Mouse (Mus musculus) spleen, adult 2 months (tissue): ENCODE data around the gene Gm45234.

Experiments
- CTCF ChIP-seq: fragments of 200-500 bp; IDR thresholded peaks from 2 replicates; pipeline ENCODE4 v1.5.1; 2011; ENCODE audit warnings: mild to moderate bottlenecking, inconsistent platforms; ENCODE audit not compliant: insufficient read depth, insufficient read length, insufficient replicate concordance; ENCODE audit errors: extremely low read depth
- POLR2A ChIP-seq: fragments of 200-500 bp; IDR thresholded peaks from 2 replicates; pipeline ENCODE4 v1.6.1; 2011; ENCODE audit warnings: low read depth, low read length, inconsistent platforms

- TF ChIP-seq CTCF = no peak
- TF ChIP-seq POLR2A = no peak
These were observed 31.9 kb upstream of the Gm45234 start for GRCm38 (mm10) chr6:124787722-124788121.
